Mouse (Mus musculus) midbrain, embryonic 11.5 days (tissue): Measurements from ENCODE around the gene Tpbpb. TPM values are rescaled to one million over a fixed set of nuclear protein-coding genes. Genes with fewer than 3 reads are reported as not detected.

ENCODE experiments used
- polyA plus RNA-seq: library from polyadenylated mRNA; unstranded; fragments of >200 nt; fragmentation: Nextera tagmentation; extraction: Ambion mirVana; gene quantifications from 2 replicates; pipeline ENCODE4 v1.2.1, GENCODE M21; 2014

Gene Tpbpb
- polyA plus RNA-seq, 1 experiment from 2014 or later: not detected

Other genes starting within 250 kb of the Tpbpb start
- not detected in 2 replicates for gene BC051665, start 118.5 kb downstream of the Tpbpb start, polyA plus RNA-seq
- gene Ctsll3, start 102.0 kb downstream of the Tpbpb start, polyA plus RNA-seq: not detected in 2 replicates
- gene 4930486L24Rik, start 40.4 kb downstream of the Tpbpb start, polyA plus RNA-seq: not detected in 2 replicates
- 0.16 TPM in 1 of 2 replicates, not detected in the other for gene Gm49392, start 8.0 kb downstream of the Tpbpb start, polyA plus RNA-seq
- gene Ctla2b, start 7.4 kb downstream of the Tpbpb start, polyA plus RNA-seq: 2.2 and 2.3 TPM in 2 replicates
- gene Gm49393, start 30.7 kb upstream of the Tpbpb start, polyA plus RNA-seq: not detected in 2 replicates
- 0.76 and 1.7 TPM in 2 replicates for gene Gm49391, start 31.7 kb upstream of the Tpbpb start, polyA plus RNA-seq
- gene Ctla2a, start 31.7 kb upstream of the Tpbpb start, polyA plus RNA-seq: 14.6 and 17.7 TPM in 2 replicates
- gene Tpbpa, start 37.1 kb upstream of the Tpbpb start, polyA plus RNA-seq: not detected in 2 replicates
- gene Ctsj, start 101.1 kb upstream of the Tpbpb start, polyA plus RNA-seq: not detected in 2 replicates
- gene Ctsq, start 135.8 kb upstream of the Tpbpb start, polyA plus RNA-seq: not detected in 2 replicates